In genomic region chr3:154817732-154818131, GRCm38 (mm10) we compare ENCODE assay signal across 7 mouse cellular contexts.
DNase-seq lines count a peak whose midpoint lies in the region; ATAC-seq and TF ChIP-seq lines count a peak whose summit lies in the region.

No protein-coding gene starts in this region.

- H3K4me3 ChIP-seq in ES-E14 (ENCODE audit: insufficient read depth in 1 of 2, low read depth in 1 of 2, low read length in 2 of 2, poor library complexity in 1 of 2, severe bottlenecking in 1 of 2): 0 out of 4 replicates have a peak overlapping the region, but pooled peaks of 1 of the 2 experiments have one; percentile 5
- H3K4me3 ChIP-seq in heart, embryonic 13.5 days: no peak overlapping the region
- H3K4me3 ChIP-seq in lung, postnatal 0 days (ENCODE audit: low read depth, low read length): no peak overlapping the region

- H3K27ac ChIP-seq in ES-E14 (ENCODE audit: insufficient read depth, low read depth, low read length, poor library complexity, severe bottlenecking): no peak overlapping the region
- H3K27ac ChIP-seq in heart, embryonic 13.5 days (replicated peaks): no peak overlapping the region
- H3K27ac ChIP-seq in lung, postnatal 0 days (ENCODE audit: low read length): no peak overlapping the region

- H3K9ac ChIP-seq in ES-E14 (ENCODE audit: insufficient read depth, low read depth, low read length, poor library complexity, severe bottlenecking): no peak overlapping the region
- H3K9ac ChIP-seq in heart, embryonic 13.5 days: no peak overlapping the region
- no peak overlapping the region for H3K9ac ChIP-seq in lung, postnatal 0 days (replicated peaks; ENCODE audit: low read depth)

- WGBS in heart, embryonic 13.5 days: 7% methylated on average over 7 of the region's 7 CpGs
- WGBS in lung, postnatal 0 days: 3% methylated on average over 7 of the region's 7 CpGs

- no peak for ATAC-seq in heart, embryonic 13.5 days (ENCODE audit: extremely low read depth, insufficient number of reproducible peaks, low FRiP score, low TSS enrichment)
- ATAC-seq in lung, postnatal 0 days: no peak

- no peak for TF ChIP-seq EP300 in lung, postnatal 0 days (IDR thresholded peaks at IDR 0.05)

- DNase-seq in ES-E14 (ENCODE audit: low read depth, low spot score): peak; percentile 71
- peak; percentile 51 to 53 for DNase-seq in adrenal gland, adult 18-20 months (ENCODE audit: low spot score in 2 of 2)
- peak; percentile 77 for DNase-seq in embryo, embryonic 10 days (ENCODE audit: low spot score)
- DNase-seq in layer of hippocampus, adult 11-12 months (ENCODE audit: low spot score): peak; percentile 86
- DNase-seq in lung, postnatal 0 days (ENCODE audit: low spot score): peak; percentile 13
- DNase-seq in right cerebral cortex, adult 18-20 months: peak; percentile 76

- H3K4me2 ChIP-seq in heart, embryonic 13.5 days: peak overlapping the region; percentile 22; the same call in 1 of the 2 replicates
- H3K4me2 ChIP-seq in lung, postnatal 0 days (replicated peaks; ENCODE audit: low read depth, low read length): no peak overlapping the region

- TF ChIP-seq CTCF in lung, postnatal 0 days (IDR thresholded peaks at IDR 0.05): peak; percentile 83

- in situ Hi-C loops in ES-E14 (cut with MboI; ENCODE audit: low sequenced_read_pairs in 2 of 2, unreplicated experiment in 2 of 2): no loop called here

- H3K36me3 ChIP-seq in ES-E14 (ENCODE audit: control insufficient read depth, insufficient read depth, low read length, poor library complexity, severe bottlenecking): no peaks in the 10 kb centered on the region
- 0 out of 2 replicates have a peak, but pooled peaks cover 5% of the 10 kb centered on the region for H3K36me3 ChIP-seq in heart, embryonic 13.5 days
- no peaks in the 10 kb centered on the region for H3K36me3 ChIP-seq in lung, postnatal 0 days (ENCODE audit: insufficient read depth, low read length)

- no peaks in the 10 kb centered on the region for H3K27me3 ChIP-seq in heart, embryonic 13.5 days (replicated peaks)
- H3K27me3 ChIP-seq in lung, postnatal 0 days (replicated peaks; ENCODE audit: insufficient read depth, low read length): no peaks in the 10 kb centered on the region

- no peaks in the 10 kb centered on the region for H3K9me3 ChIP-seq in ES-E14 (ENCODE audit: control insufficient read depth, insufficient read depth, low read depth, low read length)
- no peaks in the 10 kb centered on the region for H3K9me3 ChIP-seq in heart, embryonic 13.5 days
- no peaks in the 10 kb centered on the region for H3K9me3 ChIP-seq in lung, postnatal 0 days (ENCODE audit: low read length)

- H3K4me1 ChIP-seq in ES-E14 (ENCODE audit: control insufficient read depth in 2 of 2, insufficient read depth in 2 of 2, low read length in 2 of 2, poor library complexity in 1 of 2): no peaks in the 10 kb centered on the region; a peak in 1 of 4 replicates
- H3K4me1 ChIP-seq in heart, embryonic 13.5 days: peaks cover 11% of the 10 kb centered on the region
- H3K4me1 ChIP-seq in lung, postnatal 0 days (ENCODE audit: insufficient read depth, low read depth, low read length): no peaks in the 10 kb centered on the region

TF ChIP-seq in ES-E14, 5 proteins besides CTCF, POLR2A, EP300 and RAD21:
- TF ChIP-seq HCFC1 (IDR thresholded peaks at IDR 0.05; ENCODE audit: borderline replicate concordance, insufficient read depth, low read length) (no peak), ZC3H11A (IDR thresholded peaks at IDR 0.05; ENCODE audit: borderline replicate concordance, low read depth, low read length) (peak; percentile 70)

Comparison
In these comparisons a context has a peak if more than half of its experiments do, and no peak if none do; other contexts are left out.
1. DNase-seq: peak in every context shown above with its lines; median percentile 86 in layer of hippocampus, adult 11-12 months; 77 in embryo, embryonic 10 days; 76 in right cerebral cortex, adult 18-20 months; 71 in ES-E14; 52 in adrenal gland, adult 18-20 months; 13 in lung, postnatal 0 days.